Mouse (Mus musculus) forebrain, postnatal 0 days (tissue): ENCODE data around the gene Ccdc124. TPM values are rescaled to one million over a fixed set of nuclear protein-coding genes. Genes with fewer than 3 reads are reported as not detected.
A peak's percentile ranks its signal among the peaks of the same experiment; 100 is the strongest.

Experiments used
- ATAC-seq: fragments of 200-750 bp; cut with Nextera tagmentation; 2 replicates; pipeline ENCODE4 v1.8.0; 2017; ENCODE audit warnings: mild to moderate bottlenecking, moderate library complexity
- DNase-seq: peaks from one replicate; pipeline ENCODE4 v3.0.0-alpha.2; 2015
- H3K27ac ChIP-seq: fragments of 300-500 bp; sonication (generic); 2 replicates; pipeline ENCODE4 v1.5.1; 2014; ENCODE audit warnings: low read depth, mild to moderate bottlenecking, antibody characterized with exemption, low read length, moderate library complexity, mixed read lengths
- H3K27me3 ChIP-seq: fragments of 300-500 bp; sonication (generic); 2 replicates; pipeline ENCODE4 v1.6.1; 2014; ENCODE audit warnings: mild to moderate bottlenecking, low read length, mixed read lengths; ENCODE audit not compliant: insufficient read depth
- H3K36me3 ChIP-seq: fragments of 300-500 bp; sonication (generic); 2 replicates; pipeline ENCODE4 v1.6.1; 2014; ENCODE audit warnings: mild to moderate bottlenecking, moderate library complexity; ENCODE audit not compliant: insufficient read depth
- H3K4me1 ChIP-seq: fragments of 300-500 bp; sonication (generic); 2 replicates; pipeline ENCODE4 v1.6.1; 2014; ENCODE audit warnings: antibody characterized with exemption; ENCODE audit not compliant: insufficient read depth
- H3K4me2 ChIP-seq: fragments of 300-500 bp; sonication (generic); 2 replicates; pipeline ENCODE4 v1.6.1; 2014; ENCODE audit warnings: low read depth, mild to moderate bottlenecking, moderate library complexity
- H3K4me3 ChIP-seq: fragments of 300-500 bp; sonication (generic); 2 replicates; pipeline ENCODE4 v1.5.1; 2014; ENCODE audit warnings: low read depth, low read length, mixed read lengths
- H3K9ac ChIP-seq: fragments of 300-500 bp; sonication (generic); 2 replicates; pipeline ENCODE4 v1.6.1; 2014; ENCODE audit warnings: mild to moderate bottlenecking
- H3K9me3 ChIP-seq: fragments of 300-500 bp; sonication (generic); 2 replicates; pipeline ENCODE4 v1.6.1; 2016; ENCODE audit warnings: low read length
- CTCF ChIP-seq: sonication (generic); IDR thresholded peaks from 2 replicates; pipeline ENCODE4 v1.5.1; 2016; ENCODE audit warnings: antibody characterized with exemption, control low read depth, low read depth
- whole genome bisulfite sequencing: fragments of 180-500 bp; shearing (Covaris S2); extraction: QIAGEN DNeasy Blood & Tissue Kit; methylation state at CpG from one replicate; pipeline ENCODE4 v1.1.7; 2014; 5-methylcytosine and 5-hydroxymethylcytosine counted together
- polyA plus RNA-seq: library from polyadenylated mRNA; unstranded; fragments of >200 nt; fragmentation: Nextera tagmentation; extraction: Ambion mirVana; gene quantifications from 2 replicates; pipeline ENCODE4 v1.2.1, GENCODE M21; 2015
- total RNA-seq: library from RNA; depleted of rRNA; stranded (reverse); fragments of >200 nt; gene quantifications from 2 replicates; pipeline ENCODE4 v1.2.3, GENCODE M21; 2014

Ccdc124 gene
- total and polyA plus RNA-seq, 2 experiments from 2014 or later: 34.7 to 161 TPM

GRCm38 (mm10) chr8:70890656-70891055, 16.9 kb upstream of the Ccdc124 start:
- Histone ChIP-seq H3K27me3 (peaks cover 25% of the 10 kb centered on the region), H3K36me3 (peaks cover 25% of the 10 kb centered on the region), H3K27ac (no peak overlapping the region), H3K4me1 (no peaks in the 10 kb centered on the region), H3K9ac (no peak overlapping the region), H3K9me3 (no peaks in the 10 kb centered on the region), H3K4me2 (no peak overlapping the region), H3K4me3 (no peak overlapping the region)
- TF ChIP-seq CTCF: no peak
- DNase-seq (no peak), ATAC-seq (no peak)
- WGBS: 94% methylated on average over 5 of the region's 5 CpGs

- Histone ChIP-seq H3K9me3 (no peaks in the 10 kb centered on the region), H3K9ac (no peak overlapping the region), H3K36me3 (peaks cover 3% of the 10 kb centered on the region; the same call in 1 of the 2 replicates), H3K4me3 (no peak overlapping the region), H3K27ac (no peak overlapping the region), H3K27me3 (peaks cover 16% of the 10 kb centered on the region), H3K4me2 (peak overlapping the region; percentile 23; the same call in 1 of the 2 replicates), H3K4me1 (no peaks in the 10 kb centered on the region)
- no peak for TF ChIP-seq CTCF
- DNase-seq: no peak
- ATAC-seq: peak; percentile 40; the same call in 1 of the 2 replicates
- 5% methylated on average over 17 of the region's 18 CpGs for WGBS
These were observed 13.9 kb upstream of the Ccdc124 start for GRCm38 (mm10) chr8:70887669-70888068.

DNA sequence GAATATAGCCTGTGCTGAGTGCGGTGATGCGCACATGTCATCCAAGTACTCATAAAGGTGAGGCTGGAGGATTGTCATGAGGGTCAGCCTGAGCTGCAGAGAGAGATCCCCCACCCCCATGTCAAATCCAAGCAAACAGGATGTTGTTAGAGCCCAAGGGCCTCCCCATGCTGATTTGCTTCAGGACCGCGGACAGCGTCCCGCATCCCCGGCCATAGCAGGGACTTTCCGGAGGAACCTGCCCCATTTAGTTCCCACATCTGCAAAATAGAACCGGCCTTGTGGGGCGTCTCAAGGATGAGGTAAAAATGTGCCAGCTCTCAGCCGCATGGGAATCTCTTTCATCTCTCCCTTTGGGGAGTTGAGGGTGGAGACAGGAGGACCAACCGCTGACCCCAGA, 11.9 kb upstream of the Ccdc124 start:
- DNase-seq (no peak), ATAC-seq (no peak)
- TF ChIP-seq CTCF: no peak
- Histone ChIP-seq H3K4me3 (no peak overlapping the region), H3K4me1 (no peaks in the 10 kb centered on the region), H3K27me3 (peaks cover under 1% of the 10 kb centered on the region), H3K4me2 (no peak overlapping the region), H3K9ac (no peak overlapping the region), H3K27ac (no peak overlapping the region), H3K36me3 (no peaks in the 10 kb centered on the region), H3K9me3 (no peaks in the 10 kb centered on the region)
- WGBS: 22% methylated on average over 12 of the region's 12 CpGs

- no peak for ATAC-seq
- Histone ChIP-seq H3K9ac (no peak overlapping the region), H3K4me2 (no peak overlapping the region), H3K4me3 (no peak overlapping the region), H3K36me3 (no peaks in the 10 kb centered on the region), H3K4me1 (no peaks in the 10 kb centered on the region), H3K27me3 (no peaks in the 10 kb centered on the region; the same call in 1 of the 2 replicates), H3K27ac (no peak overlapping the region), H3K9me3 (no peaks in the 10 kb centered on the region)
- WGBS: 87% methylated on average over 10 of the region's 10 CpGs
- no peak for TF ChIP-seq CTCF
- no peak for DNase-seq
These were observed 10.9 kb upstream of the Ccdc124 start for GRCm38 (mm10) chr8:70884683-70885082.

DNA sequence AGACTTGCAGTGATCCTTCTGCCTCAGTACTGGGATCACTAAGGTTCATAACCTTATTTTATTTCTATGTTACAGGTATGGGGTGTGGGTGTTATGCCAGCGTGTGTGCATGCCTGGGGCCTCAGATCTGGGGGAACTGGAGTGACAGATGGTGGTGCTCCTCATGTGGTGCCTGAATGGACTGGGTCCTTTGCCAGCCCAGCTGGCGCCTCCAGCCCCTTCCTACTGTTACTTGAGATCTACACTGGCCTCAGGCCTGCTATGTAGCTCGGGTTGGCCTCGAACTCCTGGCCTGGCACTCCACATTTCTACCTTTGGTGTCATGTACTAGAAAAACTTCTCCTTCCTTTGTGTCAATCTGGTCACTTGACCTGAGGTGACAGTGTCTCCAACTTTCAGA, 10.5 kb upstream of the Ccdc124 start:
- H3K9me3 ChIP-seq: no peaks in the 10 kb centered on the region
- no peak overlapping the region for H3K9ac ChIP-seq
- no peak overlapping the region for H3K4me3 ChIP-seq
- no peak for ATAC-seq
- 77% methylated on average over 4 of the region's 4 CpGs for WGBS
- H3K4me2 ChIP-seq: no peak overlapping the region
- no peaks in the 10 kb centered on the region for H3K4me1 ChIP-seq
- no peak for TF ChIP-seq CTCF
- H3K36me3 ChIP-seq: no peaks in the 10 kb centered on the region
- H3K27ac ChIP-seq: no peak overlapping the region
- DNase-seq: no peak
- no peaks in the 10 kb centered on the region; the same call in 1 of the 2 replicates for H3K27me3 ChIP-seq

DNA sequence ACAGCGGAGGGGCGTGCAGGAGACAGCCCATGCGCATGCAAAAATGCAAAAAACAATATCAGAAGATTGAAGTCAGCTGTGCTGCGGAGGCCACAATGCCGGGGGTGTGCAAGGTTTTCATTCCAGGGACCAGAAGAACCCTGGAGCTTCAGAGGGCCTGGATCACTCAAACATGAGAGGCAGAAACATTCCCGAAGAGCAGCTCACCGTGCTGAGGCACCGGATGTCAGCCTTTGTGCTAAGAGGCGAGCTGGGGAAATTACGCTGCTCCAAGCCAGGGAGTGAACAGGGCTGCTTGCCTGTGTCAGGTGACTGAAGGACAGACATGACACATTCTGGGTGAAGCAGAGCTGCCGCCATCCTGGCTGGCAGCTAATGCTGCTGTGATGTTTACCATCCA, 6.8 kb upstream of the Ccdc124 start:
- Histone ChIP-seq H3K36me3 (no peaks in the 10 kb centered on the region), H3K9me3 (no peaks in the 10 kb centered on the region), H3K9ac (no peak overlapping the region), H3K4me2 (no peak overlapping the region), H3K27ac (no peak overlapping the region), H3K27me3 (no peaks in the 10 kb centered on the region), H3K4me3 (no peak overlapping the region), H3K4me1 (no peaks in the 10 kb centered on the region)
- ATAC-seq: no peak
- no peak for TF ChIP-seq CTCF
- DNase-seq: no peak
- 30% methylated on average over 11 of the region's 11 CpGs for WGBS

GRCm38 (mm10) chr8:70880126-70880525, 6.4 kb upstream of the Ccdc124 start:
- H3K27me3 ChIP-seq: no peaks in the 10 kb centered on the region
- no peak overlapping the region for H3K4me2 ChIP-seq
- H3K9me3 ChIP-seq: no peaks in the 10 kb centered on the region
- ATAC-seq (peak; percentile 18; the same call in 1 of the 2 replicates), DNase-seq (no peak)
- H3K4me1 ChIP-seq: no peaks in the 10 kb centered on the region
- no peaks in the 10 kb centered on the region for H3K36me3 ChIP-seq
- 10% methylated on average over 4 of the region's 4 CpGs for WGBS
- H3K9ac ChIP-seq: no peak overlapping the region
- no peak overlapping the region for H3K4me3 ChIP-seq
- peak; percentile 28; the same call in 1 of the 2 replicates for TF ChIP-seq CTCF
- no peak overlapping the region for H3K27ac ChIP-seq
